Mouse (Mus musculus) cerebellum, adult (tissue): Measurements from ENCODE around the gene Gm49345.

Source experiments
- ATAC-seq: cut with Nextera tagmentation; 2 replicates; pipeline ENCODE4 v1.9.2; 2017; ENCODE audit warnings: mild to moderate bottlenecking, moderate library complexity, mixed read lengths; ENCODE audit not compliant: insufficient number of reproducible peaks, low FRiP score, low TSS enrichment

Gene Gm49345

DNA sequence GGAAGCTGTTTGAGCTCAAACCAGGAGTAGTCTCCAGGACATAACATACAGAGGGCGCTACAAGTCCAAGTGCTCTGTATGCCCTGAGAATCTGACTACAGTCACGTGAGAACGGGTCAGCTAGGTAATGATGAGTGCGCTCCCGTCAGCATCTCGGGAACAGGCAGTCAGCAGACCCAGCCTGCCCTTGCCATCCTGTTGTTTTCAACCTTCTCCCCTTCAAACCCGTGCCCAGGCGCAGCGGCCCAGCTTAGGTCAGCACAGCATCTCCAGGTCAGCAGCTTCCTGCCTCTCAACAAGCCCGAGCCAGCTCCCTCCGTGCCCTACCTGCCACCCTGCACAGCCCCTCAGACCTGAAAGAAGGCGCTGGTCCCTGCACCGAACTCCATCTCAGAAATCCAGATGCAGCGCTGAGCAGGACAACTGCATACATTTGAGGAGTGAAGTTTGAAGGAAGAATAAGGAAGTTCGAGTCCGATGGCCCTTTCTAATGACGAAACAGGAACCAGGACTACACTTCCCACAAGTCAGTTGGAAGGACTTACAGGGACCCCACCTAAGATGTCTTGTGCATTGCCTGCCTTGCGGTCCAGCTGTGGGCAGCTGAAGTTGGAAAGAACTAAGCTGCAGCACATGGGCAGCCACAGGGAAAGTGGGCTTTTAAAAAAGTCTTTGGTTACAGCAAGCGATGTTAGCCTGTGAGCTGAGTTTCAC, at the start of gene Gm49345, which contains the start of gene Zfp729a:
Gene Gm49345, minus strand, starts transcription at position 476 of the 714 bp plus-strand sequence.
Gene Zfp729a, minus strand, starts transcription at position 498 of the 714 bp plus-strand sequence.
- ATAC-seq, result peak; percentile 98

DNA sequence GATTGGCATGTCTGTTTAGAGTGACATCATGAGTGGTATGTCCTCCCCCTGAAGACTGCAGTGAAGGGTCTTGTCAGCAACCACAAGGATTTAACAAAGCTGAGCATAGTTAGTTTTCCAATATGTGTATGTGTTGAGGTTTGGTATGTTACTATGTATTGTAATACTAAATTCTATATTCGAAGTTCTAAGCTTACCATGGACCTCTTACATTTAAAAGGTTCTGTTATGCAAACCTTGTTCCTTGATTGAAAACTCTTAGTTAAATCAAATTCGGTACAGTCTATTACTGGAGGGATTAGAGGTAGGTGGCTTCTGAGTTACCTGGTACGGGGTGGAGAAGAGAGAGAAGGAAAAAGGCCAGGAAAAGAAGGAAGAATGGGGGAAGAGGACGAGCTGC, 49.4 kb upstream of the Gm49345 start, which contains the start of gene Zfp738:
Gene Zfp738, minus strand, starts transcription at position 101 of the 400 bp plus-strand sequence.
- no peak for ATAC-seq

DNA sequence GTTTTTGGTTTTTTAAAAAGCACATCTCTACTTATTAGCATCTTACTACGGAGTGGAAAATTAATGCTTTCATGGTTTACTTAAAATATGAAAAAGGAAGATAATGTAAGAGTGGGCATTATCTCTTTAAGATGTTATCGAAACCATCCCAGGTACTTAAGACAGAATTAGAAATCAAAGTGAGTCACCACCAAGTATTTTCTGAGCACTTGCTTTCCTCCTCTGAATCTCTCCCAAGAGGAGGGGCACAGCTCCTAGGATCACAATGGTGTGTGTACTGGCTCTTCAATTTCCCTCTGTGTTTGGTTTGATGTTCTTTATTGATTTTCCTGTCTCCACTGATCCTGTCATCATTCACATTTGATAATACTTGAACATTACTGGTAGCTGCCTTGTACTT, 46.3 kb upstream of the Gm49345 start:
- peak; percentile 36; the same call in 1 of the 2 replicates for ATAC-seq

DNA sequence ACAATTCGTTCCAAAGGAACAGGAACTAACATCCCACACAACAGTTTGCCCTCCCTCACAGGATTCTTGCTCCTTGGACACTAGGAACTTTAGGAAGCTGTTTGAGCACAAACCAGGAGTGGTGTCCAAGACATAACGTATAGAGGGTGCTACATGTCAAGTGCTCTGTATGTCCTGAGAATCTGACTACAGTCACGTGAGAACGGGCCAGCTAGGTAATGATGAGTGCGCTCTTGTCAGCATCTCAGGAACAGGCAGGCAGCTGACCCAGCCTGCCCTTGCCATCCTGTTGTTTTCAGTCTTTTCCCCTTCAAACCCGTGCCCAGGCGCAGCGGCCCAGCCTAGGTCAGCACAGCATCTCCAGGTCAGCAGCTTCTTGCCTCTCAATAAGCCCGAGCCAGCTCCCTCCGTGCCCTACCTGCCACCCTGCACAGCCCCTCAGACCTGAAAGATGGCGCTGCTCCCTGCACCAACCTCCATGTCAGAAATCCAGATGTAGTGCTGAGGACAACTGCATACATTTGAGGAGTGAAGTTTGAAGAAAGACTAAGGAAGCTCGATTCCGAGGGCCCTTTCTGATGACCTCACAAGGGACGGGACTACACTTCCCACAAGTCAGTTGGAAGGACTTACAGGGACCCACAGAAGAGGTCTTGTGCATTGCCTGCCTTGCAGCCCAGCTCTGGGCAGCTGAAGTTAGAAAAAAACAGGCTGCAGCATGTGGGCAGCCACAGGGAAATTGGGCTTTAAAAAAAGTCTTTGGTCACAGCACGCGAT, 45.6 kb upstream of the Gm49345 start:
- peak; percentile 100 for ATAC-seq

DNA sequence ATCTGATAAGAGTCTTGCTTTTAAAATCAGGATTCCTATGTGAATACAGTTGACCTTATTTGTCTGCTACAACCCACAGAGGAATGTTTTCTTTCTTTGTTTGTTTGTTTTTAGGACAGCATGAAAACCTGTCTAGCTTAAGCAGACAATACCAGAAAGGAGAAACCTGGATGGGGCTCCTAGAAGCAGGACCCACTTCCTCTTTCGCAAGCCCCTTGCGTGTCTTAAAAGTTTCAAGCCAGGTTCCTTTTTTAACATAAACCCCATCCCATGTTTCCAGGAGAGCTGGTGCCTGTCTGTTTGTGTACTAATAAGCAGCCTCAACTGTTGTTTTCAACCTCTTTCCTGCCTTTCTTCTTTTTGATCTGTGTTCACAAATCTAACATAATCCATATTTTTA, 37.3 kb upstream of the Gm49345 start:
- ATAC-seq, result no peak

DNA sequence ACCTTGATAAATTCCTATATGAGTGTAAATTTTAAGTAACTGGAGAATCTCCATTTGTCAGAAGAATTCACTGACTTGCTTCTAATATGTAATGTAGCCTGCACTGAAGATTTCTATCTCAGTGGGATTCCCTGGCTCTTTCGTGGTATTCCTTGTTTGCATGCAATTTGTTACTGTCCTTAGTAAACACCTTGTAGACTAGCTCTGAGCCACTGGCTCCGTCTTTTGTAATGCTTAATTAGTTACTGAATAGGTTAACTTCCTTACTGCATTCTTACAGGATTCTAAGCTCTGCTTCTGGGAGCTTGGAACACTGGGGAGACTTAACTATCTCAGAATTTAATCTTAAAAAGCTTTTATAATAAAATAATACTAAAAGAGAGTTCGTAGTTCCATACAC, 14.9 kb upstream of the Gm49345 start:
- ATAC-seq, result no peak

DNA sequence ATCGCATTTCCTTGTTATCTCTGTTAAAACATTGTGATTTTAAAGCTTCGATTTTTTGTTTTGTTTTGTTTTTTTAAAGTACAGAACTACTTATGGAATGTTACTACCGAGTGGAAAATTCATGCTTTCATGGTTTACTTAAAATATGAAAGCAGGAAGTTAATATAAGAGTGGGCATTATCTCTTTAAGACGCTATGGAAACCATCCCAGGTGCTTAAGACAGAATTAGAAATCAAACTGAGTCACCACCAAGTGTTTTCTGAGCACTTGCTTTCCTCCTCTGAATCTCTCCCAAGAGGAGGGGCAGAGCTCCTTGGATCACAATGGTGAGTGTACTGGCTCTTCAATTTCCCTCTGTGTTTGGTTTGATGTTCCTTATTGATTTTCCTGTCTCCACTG, 27.5 kb downstream of the Gm49345 start:
- no peak for ATAC-seq

DNA sequence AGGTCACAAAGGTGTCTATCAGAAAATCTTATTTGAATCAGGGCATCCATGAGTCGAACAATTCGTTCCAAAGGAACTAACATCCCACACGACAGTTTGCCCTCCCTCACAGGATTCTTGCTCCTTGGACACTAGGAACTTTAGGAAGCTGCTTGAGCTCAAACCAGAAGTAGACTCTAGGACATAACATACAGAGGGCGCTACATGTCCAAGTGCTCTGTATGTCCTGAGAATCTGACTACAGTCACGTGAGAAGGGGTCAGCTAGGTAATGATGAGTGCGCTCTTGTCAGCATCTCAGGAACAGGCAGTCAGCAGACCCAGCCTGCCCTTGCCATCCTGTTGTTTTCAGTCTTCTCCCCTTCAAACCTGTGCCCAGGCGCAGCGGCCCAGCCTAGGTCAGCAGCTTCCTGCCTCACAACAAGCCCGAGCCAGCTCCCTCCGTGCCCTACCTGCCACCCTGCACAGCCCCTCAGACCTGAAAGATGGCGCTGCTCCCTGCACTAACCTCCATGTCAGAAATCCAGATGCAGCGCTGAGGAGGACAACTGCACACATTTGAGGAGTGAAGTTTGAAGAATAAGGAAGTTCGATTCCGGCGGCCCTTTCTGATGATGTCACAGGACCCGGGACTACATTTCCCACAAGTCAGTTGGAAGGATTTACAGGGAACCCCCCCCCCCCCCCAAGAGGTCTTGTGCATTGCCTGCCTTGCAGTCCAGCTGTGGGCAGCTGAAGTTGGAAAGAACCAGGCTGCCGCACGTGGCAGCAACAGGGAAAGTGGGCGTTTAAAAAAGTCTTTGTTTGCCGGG, 28.3 kb downstream of the Gm49345 start, which contains the start of gene Zfp729b:
Gene Zfp729b, minus strand, starts transcription at position 642 of the 811 bp plus-strand sequence.
- peak; percentile 93 for ATAC-seq

DNA sequence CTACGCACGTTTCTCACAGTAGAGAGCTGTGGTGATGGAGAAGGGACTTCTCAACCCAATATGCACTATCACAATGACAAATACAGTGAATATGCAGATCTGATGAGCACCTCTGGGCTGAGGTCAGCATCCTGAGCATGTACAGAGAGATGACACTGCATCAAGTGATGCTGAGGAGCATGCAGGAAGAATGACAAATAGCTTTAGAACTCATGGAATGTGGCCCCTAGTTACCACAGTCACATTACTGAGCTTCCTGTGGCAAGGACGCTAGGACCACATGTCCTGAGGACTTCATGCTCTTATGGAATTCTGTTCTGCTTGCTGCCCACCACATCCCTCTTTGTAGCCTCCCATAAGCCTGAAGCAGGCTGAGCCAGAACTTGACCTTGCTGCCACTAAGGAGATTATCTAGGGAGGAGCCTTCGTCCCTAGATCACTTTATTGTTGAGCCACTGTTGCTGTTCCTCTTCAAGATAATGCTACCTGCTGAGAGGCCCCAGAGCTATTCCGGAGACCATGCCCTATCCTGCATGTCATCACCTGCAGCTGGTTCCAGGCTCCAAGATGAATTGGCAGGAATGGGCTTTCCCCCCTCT, 64.9 kb downstream of the Gm49345 start:
- ATAC-seq, result no peak

DNA sequence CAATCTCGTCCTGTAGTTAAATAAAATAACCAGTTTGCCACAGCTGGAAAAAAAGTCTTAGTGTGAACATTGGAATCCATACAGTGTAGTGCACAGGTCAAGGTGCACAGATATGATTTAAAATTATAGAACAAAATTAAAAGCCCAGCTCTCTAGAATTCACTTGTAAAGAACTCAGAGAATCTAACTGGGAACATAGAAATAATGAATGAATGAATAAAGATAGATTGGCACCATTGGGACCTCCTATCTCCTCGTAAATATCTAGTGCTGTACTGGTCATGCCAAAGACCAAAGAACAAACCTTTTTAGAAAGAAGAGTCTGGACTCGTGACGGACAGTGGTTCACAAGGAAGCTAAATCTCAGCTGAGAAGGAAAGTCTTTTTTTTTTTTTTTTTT, 83.8 kb downstream of the Gm49345 start, which contains the start of gene Zfp748:
Gene Zfp748, minus strand, starts transcription at position 101 of the 400 bp plus-strand sequence.
- ATAC-seq, result no peak

DNA sequence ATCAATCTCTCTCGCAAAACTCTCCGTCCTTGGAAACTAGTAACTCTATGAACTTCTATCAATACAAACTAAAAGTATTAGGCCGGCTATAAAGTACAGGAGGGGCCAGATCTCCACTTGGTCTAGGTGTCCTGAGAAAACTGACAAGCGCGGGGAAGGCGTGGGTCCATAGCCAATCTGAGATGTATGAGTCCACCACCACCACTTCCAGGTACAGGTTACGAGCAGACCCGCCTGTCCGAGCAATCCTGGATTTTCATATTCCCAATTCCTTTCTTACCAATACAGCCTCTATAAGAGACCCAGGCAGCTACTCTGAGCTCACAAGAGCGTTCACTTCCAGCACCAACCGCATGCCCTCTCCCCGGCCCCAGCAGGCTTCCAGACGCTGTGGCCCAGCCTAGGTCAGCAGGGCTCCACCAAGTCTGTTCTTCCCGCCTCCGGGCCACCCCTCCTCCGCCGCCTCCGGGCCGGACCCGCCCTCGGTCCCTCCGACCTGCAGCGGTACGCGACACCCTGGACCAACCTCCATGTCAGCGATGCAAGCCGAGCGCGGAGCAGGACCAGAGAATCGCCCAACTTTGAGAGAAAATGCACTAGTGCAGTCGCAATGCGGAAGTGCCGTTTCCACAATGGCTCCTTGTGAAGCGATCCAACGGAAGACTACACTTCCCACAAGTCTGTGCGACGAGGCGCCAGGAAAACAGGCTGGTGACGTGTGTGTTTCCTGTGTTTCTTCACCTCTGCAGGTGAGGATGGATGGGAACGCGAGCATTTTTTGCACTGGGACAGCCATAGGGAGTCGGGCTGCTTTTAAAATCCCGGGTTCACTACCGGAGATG, 84.8 kb downstream of the Gm49345 start:
- peak; percentile 100 for ATAC-seq

DNA sequence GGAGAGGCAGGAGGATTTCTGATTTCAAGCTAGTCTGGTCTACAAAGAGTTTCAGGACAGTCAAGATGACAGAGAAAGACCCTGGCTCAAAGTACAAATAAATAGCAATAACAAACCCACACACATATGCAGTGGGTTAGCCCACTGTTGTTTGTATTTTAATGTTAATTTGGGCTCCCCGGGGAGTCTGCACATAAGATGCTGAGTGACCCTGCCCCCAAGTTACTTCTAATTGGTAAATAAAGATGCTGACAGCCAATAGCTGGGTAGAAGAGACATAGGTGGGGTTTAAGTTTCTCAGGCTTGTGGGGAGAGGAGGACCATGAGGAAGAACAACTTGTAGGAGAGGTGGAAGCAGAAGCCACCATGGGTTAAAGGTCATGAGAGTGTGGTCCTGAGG, 91.6 kb downstream of the Gm49345 start:
- ATAC-seq, result no peak
